Mouse (Mus musculus) stomach, postnatal 0 days (tissue): ENCODE measurements at regions not wholly inside any gene's neighbourhood (a gene's known extent, or its start where the extent isn't known, plus 50 kb on each side); places are given as distances from the start of the nearest gene placed in this dataset.
"Not testable (repeated sequence)": the region's sequence is repeated elsewhere in the genome, so short reads cannot be mapped to it uniquely, and the experiment has no call there.

Experiments used
- ATAC-seq: fragments of 200-750 bp; cut with Nextera tagmentation; 2 replicates; pipeline ENCODE4 v1.8.0; 2017; ENCODE audit not compliant: low FRiP score, low TSS enrichment
- DNase-seq: peaks from one replicate; pipeline ENCODE4 v3.0.0-alpha.2; 2016; ENCODE audit warnings: low spot score
- H3K27ac ChIP-seq: fragments of 300-500 bp; sonication (generic); replicated peaks from 2 replicates; pipeline ENCODE4 v1.5.1; 2014; ENCODE audit warnings: mild to moderate bottlenecking, control low read depth
- H3K27me3 ChIP-seq: fragments of 300-500 bp; sonication (generic); 2 replicates; pipeline ENCODE4 v1.6.1; 2014; ENCODE audit warnings: low read length; ENCODE audit not compliant: control insufficient read depth, insufficient read depth
- H3K36me3 ChIP-seq: fragments of 300-500 bp; sonication (generic); 2 replicates; pipeline ENCODE4 v1.6.1; 2014; ENCODE audit warnings: low read length, mixed read lengths; ENCODE audit not compliant: control insufficient read depth, insufficient read depth
- H3K4me1 ChIP-seq: fragments of 300-500 bp; sonication (generic); replicated peaks from 2 replicates; pipeline ENCODE4 v1.6.1; 2014; ENCODE audit warnings: antibody characterized with exemption; ENCODE audit not compliant: control insufficient read depth, insufficient read depth
- H3K4me2 ChIP-seq: fragments of 300-500 bp; sonication (generic); replicated peaks from 2 replicates; pipeline ENCODE4 v1.6.1; 2014; ENCODE audit warnings: low read depth, mild to moderate bottlenecking, control low read depth, moderate library complexity
- H3K4me3 ChIP-seq: fragments of 300-500 bp; sonication (generic); 2 replicates; pipeline ENCODE4 v1.5.1; 2014; ENCODE audit warnings: low read depth, low read length, control low read depth
- H3K9ac ChIP-seq: fragments of 300-500 bp; sonication (generic); 2 replicates; pipeline ENCODE4 v1.6.1; 2014; ENCODE audit warnings: mild to moderate bottlenecking, low read length, control low read depth, mixed read lengths
- H3K9me3 ChIP-seq: fragments of 300-500 bp; sonication (generic); 2 replicates; pipeline ENCODE4 v1.6.1; 2016; ENCODE audit warnings: low read length; ENCODE audit not compliant: control insufficient read depth
- CTCF ChIP-seq: IDR thresholded peaks from 2 replicates; pipeline ENCODE4 v1.5.1; 2016; ENCODE audit warnings: antibody characterized with exemption, low read depth, mild to moderate bottlenecking, moderate library complexity
- EP300 ChIP-seq: optimal IDR thresholded peaks from 2 replicates; pipeline ENCODE3; 2016; ENCODE audit warnings: antibody characterized with exemption
- WGBS: fragments of 180-500 bp; shearing (Covaris S2); extraction: QIAGEN DNeasy Blood & Tissue Kit; methylation state at CpG from one replicate; pipeline ENCODE4 v1.1.7; 2014; 5-methylcytosine and 5-hydroxymethylcytosine counted together

GRCm38 (mm10) chr11:26724963-26725721, 131.3 kb upstream of the Vrk2 start:
- ATAC-seq: no peak
- no peak for DNase-seq
- H3K4me3 ChIP-seq: no peak overlapping the region
- no peak overlapping the region for H3K9ac ChIP-seq
- TF ChIP-seq CTCF (no peak), EP300 (no peak)
- no peaks in the 10 kb centered on the region for H3K27me3 ChIP-seq
- H3K27ac ChIP-seq: no peak overlapping the region
- no peaks in the 10 kb centered on the region for H3K36me3 ChIP-seq
- H3K4me1 ChIP-seq: no peaks in the 10 kb centered on the region
- H3K9me3 ChIP-seq: no peaks in the 10 kb centered on the region
- 76% methylated on average over 11 of the region's 11 CpGs for WGBS
- no peak overlapping the region for H3K4me2 ChIP-seq

GRCm38 (mm10) chr11:26722292-26722691, 128.5 kb upstream of the Vrk2 start:
- no peak overlapping the region for H3K27ac ChIP-seq
- H3K36me3 ChIP-seq: no peaks in the 10 kb centered on the region
- no peaks in the 10 kb centered on the region for H3K27me3 ChIP-seq
- no peak overlapping the region for H3K4me3 ChIP-seq
- TF ChIP-seq EP300 (no peak), CTCF (no peak)
- no peaks in the 10 kb centered on the region for H3K4me1 ChIP-seq
- no peak overlapping the region for H3K9ac ChIP-seq
- WGBS: 67% methylated on average over 3 of the region's 3 CpGs
- H3K4me2 ChIP-seq: no peak overlapping the region
- ATAC-seq (no peak), DNase-seq (no peak)
- no peaks in the 10 kb centered on the region for H3K9me3 ChIP-seq

- H3K4me1 ChIP-seq: no peaks in the 10 kb centered on the region
- H3K36me3 ChIP-seq: no peaks in the 10 kb centered on the region
- DNase-seq: no peak
- H3K4me2 ChIP-seq: no peak overlapping the region
- H3K9ac ChIP-seq: no peak overlapping the region
- TF ChIP-seq CTCF (no peak), EP300 (no peak)
- no peak overlapping the region for H3K4me3 ChIP-seq
- ATAC-seq: no peak
- H3K27ac ChIP-seq: no peak overlapping the region
- no peaks in the 10 kb centered on the region for H3K9me3 ChIP-seq
- no peaks in the 10 kb centered on the region for H3K27me3 ChIP-seq
- 93% methylated on average over 3 of the region's 3 CpGs for WGBS
Measured at GRCm38 (mm10) chr11:26721173-26721572, 127.4 kb upstream of the Vrk2 start.

- H3K27ac ChIP-seq, H3K4me2 ChIP-seq, H3K4me3 ChIP-seq, H3K4me1 ChIP-seq, DNase-seq, H3K9ac ChIP-seq, H3K36me3 ChIP-seq, H3K9me3 ChIP-seq, ATAC-seq, H3K27me3 ChIP-seq: not testable (repeated sequence)
- 58% methylated on average over 2 of the region's 2 CpGs for WGBS
Measured at GRCm38 (mm10) chr11:26711237-26711636, 117.4 kb upstream of the Vrk2 start.

- H3K27me3 ChIP-seq: no peaks in the 10 kb centered on the region
- H3K27ac ChIP-seq: no peak overlapping the region
- no peaks in the 10 kb centered on the region for H3K36me3 ChIP-seq
- TF ChIP-seq CTCF (no peak), EP300 (no peak)
- H3K4me1 ChIP-seq: no peaks in the 10 kb centered on the region
- ATAC-seq: no peak
- no peak overlapping the region for H3K4me2 ChIP-seq
- no peak overlapping the region for H3K4me3 ChIP-seq
- H3K9ac ChIP-seq: no peak overlapping the region
- no peaks in the 10 kb centered on the region for H3K9me3 ChIP-seq
- no peak for DNase-seq
- WGBS: 40% methylated on average over 2 of the region's 2 CpGs
Measured at GRCm38 (mm10) chr11:26708636-26709035, 114.8 kb upstream of the Vrk2 start.

GRCm38 (mm10) chr11:26683850-26684249, 90.1 kb upstream of the Vrk2 start:
- ATAC-seq: no peak

More at GRCm38 (mm10) chr11:26683850-26684249, 90.1 kb upstream of the Vrk2 start:
- no peak for DNase-seq
- H3K36me3 ChIP-seq: no peaks in the 10 kb centered on the region
- H3K4me2 ChIP-seq: no peak overlapping the region
- H3K4me3 ChIP-seq: no peak overlapping the region
- TF ChIP-seq CTCF (no peak), EP300 (no peak)
- H3K9ac ChIP-seq: no peak overlapping the region
- H3K9me3 ChIP-seq: no peaks in the 10 kb centered on the region
- H3K27me3 ChIP-seq: no peaks in the 10 kb centered on the region
- H3K27ac ChIP-seq: no peak overlapping the region
- no peaks in the 10 kb centered on the region for H3K4me1 ChIP-seq
